Mouse (Mus musculus) heart, postnatal 0 days (tissue): ENCODE data around the gene Bbs5. TPM values are rescaled to one million over a fixed set of nuclear protein-coding genes. Genes with fewer than 3 reads are reported as not detected.

ENCODE experiments used
- ATAC-seq: fragments of 200-750 bp; cut with Nextera tagmentation; 2 replicates; pipeline ENCODE4 v1.8.0; 2017; ENCODE audit warnings: low read depth, moderate number of reproducible peaks, moderate library complexity; ENCODE audit not compliant: insufficient read depth
- DNase-seq: peaks from one replicate; pipeline ENCODE4 v3.0.0-alpha.2; 2016; ENCODE audit warnings: low spot score
- H3K27ac ChIP-seq: fragments of 300-500 bp; sonication (generic); 2 replicates; pipeline ENCODE4 v1.5.1; 2014; ENCODE audit warnings: low read depth, mild to moderate bottlenecking
- H3K27me3 ChIP-seq: fragments of 300-500 bp; sonication (generic); 2 replicates; pipeline ENCODE4 v1.6.1; 2014; ENCODE audit warnings: low read length, mixed read lengths; ENCODE audit not compliant: control insufficient read depth, insufficient read depth
- H3K36me3 ChIP-seq: fragments of 300-500 bp; sonication (generic); replicated peaks from 2 replicates; pipeline ENCODE4 v1.6.1; 2014; ENCODE audit warnings: low read length, mixed read lengths; ENCODE audit not compliant: control insufficient read depth, insufficient read depth
- H3K4me1 ChIP-seq: fragments of 300-500 bp; sonication (generic); 2 replicates; pipeline ENCODE4 v1.6.1; 2014; ENCODE audit warnings: antibody characterized with exemption; ENCODE audit not compliant: control insufficient read depth, insufficient read depth
- H3K4me2 ChIP-seq: fragments of 300-500 bp; sonication (generic); 2 replicates; pipeline ENCODE4 v1.6.1; 2014; ENCODE audit warnings: low read depth, mild to moderate bottlenecking, low read length, moderate library complexity
- H3K4me3 ChIP-seq: fragments of 300-500 bp; sonication (generic); 2 replicates; pipeline ENCODE4 v1.5.1; 2014; ENCODE audit warnings: low read depth, low read length
- H3K9ac ChIP-seq: fragments of 300-500 bp; sonication (generic); replicated peaks from 2 replicates; pipeline ENCODE4 v1.6.1; 2014; ENCODE audit warnings: low read depth, low read length, mixed read lengths
- H3K9me3 ChIP-seq: fragments of 300-500 bp; sonication (generic); replicated peaks from 2 replicates; pipeline ENCODE4 v1.6.1; 2016; ENCODE audit warnings: low read length; ENCODE audit not compliant: control insufficient read depth
- CTCF ChIP-seq: IDR thresholded peaks from 2 replicates; pipeline ENCODE4 v1.5.1; 2016; ENCODE audit warnings: antibody characterized with exemption, control low read depth, low read depth
- EP300 ChIP-seq: IDR thresholded peaks from 2 replicates; pipeline ENCODE4 v1.6.1; 2016; ENCODE audit warnings: antibody characterized with exemption, low read depth
- WGBS: fragments of 180-500 bp; shearing (Covaris S2); extraction: QIAGEN DNeasy Blood & Tissue Kit; methylation state at CpG from one replicate; pipeline ENCODE4 v1.1.7; 2014; 5-methylcytosine and 5-hydroxymethylcytosine counted together
- polyA plus RNA-seq: library from polyadenylated mRNA; unstranded; fragments of >200 nt; fragmentation: Nextera tagmentation; extraction: Ambion mirVana; gene quantifications from 2 replicates; pipeline ENCODE4 v1.2.1, GENCODE M21; 2015
- total RNA-seq: library from RNA; depleted of rRNA; stranded (reverse); fragments of >200 nt; gene quantifications from 2 replicates; pipeline ENCODE4 v1.2.3, GENCODE M21; 2014; ENCODE audit warnings: low replicate concordance; rRNA removed

Bbs5 gene
- total RNA-seq (3.2 and 6.0 TPM in 2 replicates), polyA plus RNA-seq (8.6 and 10.4 TPM in 2 replicates)

GRCm38 (mm10) chr2:69646726-69647490 lies at the start of gene Bbs5:
Gene Bbs5 (plus strand): TSS chr2:69647171.
- no peak within 1 kb of the TSS for H3K27ac ChIP-seq
- H3K4me2 ChIP-seq, result peak within 1 kb of the TSS; percentile 90
- peak within 1 kb of the TSS; percentile 91 for H3K4me3 ChIP-seq
- peaks cover 10% of the 10 kb centered on the region for H3K4me1 ChIP-seq
- H3K36me3 ChIP-seq, result no peaks in the 10 kb centered on the region
- H3K9me3 ChIP-seq, result no peaks in the 10 kb centered on the region
- TF ChIP-seq CTCF, result 0 out of 2 replicates have a peak, but pooled peaks have one; percentile 4
- no peak for TF ChIP-seq EP300
- 4% methylated on average over 43 of the region's 43 CpGs for WGBS
- peak within 1 kb of the TSS; percentile 63 for H3K9ac ChIP-seq
- H3K27me3 ChIP-seq, result no peaks in the 10 kb centered on the region
- peak; percentile 91 for DNase-seq
- peak; percentile 91 for ATAC-seq

- Histone ChIP-seq H3K27me3 (no peaks in the 10 kb centered on the region), H3K27ac (no peak overlapping the region), H3K9me3 (no peaks in the 10 kb centered on the region), H3K4me2 (no peak overlapping the region), H3K4me3 (no peak overlapping the region), H3K9ac (no peak overlapping the region), H3K4me1 (no peaks in the 10 kb centered on the region), H3K36me3 (no peaks in the 10 kb centered on the region)
- no peak for TF ChIP-seq EP300
- TF ChIP-seq CTCF, result no peak
- DNase-seq, result no peak
- 83% methylated on average over 7 of the region's 7 CpGs for WGBS
- no peak for ATAC-seq
Measured at GRCm38 (mm10) chr2:69603726-69604393, 43.1 kb upstream of the Bbs5 start.

GRCm38 (mm10) chr2:69606621-69607020 lies 40.4 kb upstream of the Bbs5 start:
- ATAC-seq, result no peak
- no peak overlapping the region for H3K4me2 ChIP-seq

GRCm38 (mm10) chr2:69612237-69612636 lies 34.7 kb upstream of the Bbs5 start:
- no peaks in the 10 kb centered on the region for H3K9me3 ChIP-seq
- 22% methylated on average over 10 of the region's 10 CpGs for WGBS
- no peak overlapping the region for H3K4me2 ChIP-seq
- no peak overlapping the region for H3K9ac ChIP-seq
- DNase-seq (no peak), ATAC-seq (no peak)
- H3K36me3 ChIP-seq, result no peaks in the 10 kb centered on the region
- no peak for TF ChIP-seq EP300
- no peak for TF ChIP-seq CTCF
- H3K27ac ChIP-seq, result no peak overlapping the region
- H3K4me3 ChIP-seq, result no peak overlapping the region
- no peaks in the 10 kb centered on the region for H3K27me3 ChIP-seq
- H3K4me1 ChIP-seq, result no peaks in the 10 kb centered on the region

More at GRCm38 (mm10) chr2:69606621-69607020, 40.4 kb upstream of the Bbs5 start:
- TF ChIP-seq EP300 (no peak), CTCF (no peak)
- Histone ChIP-seq H3K27me3 (no peaks in the 10 kb centered on the region), H3K9ac (no peak overlapping the region), H3K36me3 (no peaks in the 10 kb centered on the region), H3K27ac (no peak overlapping the region), H3K4me3 (no peak overlapping the region), H3K4me1 (no peaks in the 10 kb centered on the region), H3K9me3 (no peaks in the 10 kb centered on the region)
- WGBS, result 87% methylated on average over 3 of the region's 3 CpGs
- DNase-seq, result no peak

GRCm38 (mm10) chr2:69612716-69613115 lies 34.3 kb upstream of the Bbs5 start:
- H3K4me3 ChIP-seq, result no peak overlapping the region
- H3K9me3 ChIP-seq, result no peaks in the 10 kb centered on the region
- WGBS, result 67% methylated on average over 9 of the region's 9 CpGs
- H3K4me1 ChIP-seq, result no peaks in the 10 kb centered on the region
- no peak overlapping the region for H3K9ac ChIP-seq
- ATAC-seq, result no peak
- H3K4me2 ChIP-seq, result no peak overlapping the region
- H3K27ac ChIP-seq, result no peak overlapping the region
- DNase-seq, result no peak
- TF ChIP-seq CTCF, result no peak
- no peak for TF ChIP-seq EP300
- H3K36me3 ChIP-seq, result no peaks in the 10 kb centered on the region
- H3K27me3 ChIP-seq, result no peaks in the 10 kb centered on the region
